10 mouse cellular contexts compared by ENCODE assay signal in the genomic region with DNA sequence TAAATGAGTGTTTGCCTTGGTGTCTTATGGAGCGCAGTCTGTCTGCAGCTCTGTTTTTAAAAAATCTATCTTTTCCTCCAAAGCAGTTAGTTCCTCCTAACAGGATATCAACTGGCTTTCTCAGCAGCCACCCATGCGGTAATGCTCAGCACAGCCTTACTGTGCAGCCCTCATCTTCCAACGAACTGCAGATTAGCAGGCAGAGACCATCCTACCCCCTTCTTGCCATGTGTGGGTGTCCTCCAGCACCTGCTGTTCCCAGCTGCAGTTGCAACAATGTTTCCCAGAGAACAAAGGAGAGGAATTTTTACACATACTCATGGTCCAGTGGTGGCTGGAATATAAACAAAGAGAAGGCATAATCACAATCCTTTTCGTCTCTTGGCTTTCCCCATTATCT.
DNase-seq lines count a peak whose midpoint lies in the region; ATAC-seq and TF ChIP-seq lines count a peak whose summit lies in the region.
"Had no signal": no experiment of that assay in that cellular context is flagged by ENCODE, and none has a peak within 500 bp of the region (broad histone marks: within the 10 kb centered on the region; RNA-seq: fewer than 3 reads in every experiment).

No protein-coding gene starts in this region.

- peak overlapping the region; percentile 68; the same call in 1 of the 2 replicates for H3K27ac ChIP-seq in forebrain, embryonic 10.5 days
- no peak overlapping the region for H3K27ac ChIP-seq in forebrain, embryonic 11.5 days (ENCODE audit: low read depth, low read length)
- peak overlapping the region; percentile 33; the same call in 1 of the 2 replicates for H3K27ac ChIP-seq in CH12.LX (ENCODE audit: insufficient read depth, low read depth)
- peak overlapping the region; percentile 63 for H3K27ac ChIP-seq in hindbrain, postnatal 0 days
- peak overlapping the region; percentile 28; the same call in 1 of the 2 replicates for H3K27ac ChIP-seq in neural tube, embryonic 14.5 days (ENCODE audit: low read depth, low read length)
- H3K27ac ChIP-seq: limb, embryonic 12.5 days had no signal

- H3K36me3 ChIP-seq in forebrain, embryonic 10.5 days (replicated peaks), result 0 out of 2 replicates have a peak, but pooled peaks cover 2% of the 10 kb centered on the region
- H3K36me3 ChIP-seq in forebrain, embryonic 11.5 days (ENCODE audit: control insufficient read depth, insufficient read depth, low read length), result no peaks in the 10 kb centered on the region
- H3K36me3 ChIP-seq in CH12.LX (replicated peaks in 1 of 2; ENCODE audit: control insufficient read depth in 1 of 2, insufficient read depth in 1 of 2, low read length in 1 of 2), result peaks cover 43 to 81% of the 10 kb centered on the region in 2 experiments
- H3K36me3 ChIP-seq in hindbrain, postnatal 0 days (ENCODE audit: insufficient read depth, low read length), result peaks cover 6% of the 10 kb centered on the region; the same call in 1 of the 2 replicates
- H3K36me3 ChIP-seq in neural tube, embryonic 14.5 days (ENCODE audit: control insufficient read depth, insufficient read depth, low read length), result no peaks in the 10 kb centered on the region; the same call in 1 of the 2 replicates

- in situ Hi-C loops in CH12.LX (cut with MboI; ENCODE audit: low pct_ligation_motif_present, low pct_unique_long_range_greater_than_20kb, low sequenced_read_pairs), result no loop called here

- no peak for TF ChIP-seq POLR2A in CH12.LX (IDR thresholded peaks at IDR 0.05; ENCODE audit: low read depth, low read length)

- no peak for TF ChIP-seq CTCF in CH12.LX (conservative IDR thresholded peaks at IDR 0.05 in 1 of 2, IDR thresholded peaks at IDR 0.05 in 1 of 2; ENCODE audit: low read depth in 2 of 2, low read length in 2 of 2)
- no peak for TF ChIP-seq CTCF in hindbrain, postnatal 0 days (IDR thresholded peaks at IDR 0.05; ENCODE audit: low read depth)

- peaks cover 69% of the 10 kb centered on the region for H3K79me2 ChIP-seq in CH12.LX (replicated peaks; ENCODE audit: control insufficient read depth, extremely low read depth, insufficient read depth, poor library complexity, severe bottlenecking)

- TF ChIP-seq RAD21 in CH12.LX (IDR thresholded peaks at IDR 0.05; ENCODE audit: low read depth, low read length), result no peak

- no peak for TF ChIP-seq EP300 in CH12.LX (IDR thresholded peaks at IDR 0.05; ENCODE audit: low read length)

- ATAC-seq in forebrain, embryonic 11.5 days (replicated peaks; ENCODE audit: low FRiP score), result no peak
- ATAC-seq in hindbrain, postnatal 0 days, result no peak; the same call in 1 of the 2 replicates
- ATAC-seq in neural tube, embryonic 14.5 days (ENCODE audit: low read depth), result peak; percentile 44; the same call in 1 of the 2 replicates
- ATAC-seq: inflammation-experienced regulatory T-cells, adult 6 months had no signal

- DNase-seq in forebrain, embryonic 10.5 days (ENCODE audit: extremely low spot score, low spot score), result no peak
- DNase-seq in forebrain, embryonic 11.5 days (ENCODE audit: low spot score), result no peak
- no peak for DNase-seq in CH12.LX (ENCODE audit: extremely low read depth)
- no peak for DNase-seq in hindbrain, postnatal 0 days (ENCODE audit: low spot score)
- DNase-seq in cerebellum, postnatal 4 days (ENCODE audit: low spot score in 2 of 2), result no peak
- DNase-seq in cerebellum, adult 18-20 months, result no peak
- DNase-seq in adrenal gland, adult 18-20 months (ENCODE audit: low spot score in 2 of 2), result no peak

- no peak overlapping the region for H3K4me2 ChIP-seq in forebrain, embryonic 11.5 days (ENCODE audit: low read depth, low read length, severe bottlenecking)
- no peak overlapping the region; the same call in 1 of the 2 replicates for H3K4me2 ChIP-seq in CH12.LX (ENCODE audit: insufficient read depth, low read depth, poor library complexity, severe bottlenecking)
- peak overlapping the region; percentile 69 for H3K4me2 ChIP-seq in hindbrain, postnatal 0 days (ENCODE audit: low read depth, low read length)
- H3K4me2 ChIP-seq in neural tube, embryonic 14.5 days (ENCODE audit: low read depth, low read length), result peak overlapping the region; percentile 34
- H3K4me2 ChIP-seq: limb, embryonic 12.5 days had no signal

- WGBS in forebrain, embryonic 10.5 days, result 31% methylated on average over 4 of the region's 4 CpGs
- WGBS in forebrain, embryonic 11.5 days, result 32% methylated on average over 4 of the region's 4 CpGs
- 32% methylated on average over 4 of the region's 4 CpGs for WGBS in hindbrain, postnatal 0 days
- 33% methylated on average over 4 of the region's 4 CpGs for WGBS in neural tube, embryonic 14.5 days

- H3K4me3 ChIP-seq in forebrain, embryonic 10.5 days, result no peak overlapping the region
- no peak overlapping the region for H3K4me3 ChIP-seq in forebrain, embryonic 11.5 days (ENCODE audit: low read depth, low read length)
- no peak overlapping the region for H3K4me3 ChIP-seq in CH12.LX (replicated peaks in 1 of 3; ENCODE audit: low read depth in 2 of 3, low read length in 2 of 3, poor library complexity in 1 of 3)
- H3K4me3 ChIP-seq in hindbrain, postnatal 0 days (ENCODE audit: low read length), result peak overlapping the region; percentile 17; the same call in 1 of the 2 replicates
- H3K4me3 ChIP-seq in neural tube, embryonic 14.5 days (ENCODE audit: low read depth, low read length), result no peak overlapping the region
- H3K4me3 ChIP-seq: limb, embryonic 12.5 days had no signal

- peaks cover 72% of the 10 kb centered on the region for H3K4me1 ChIP-seq in forebrain, embryonic 10.5 days
- peaks cover 9% of the 10 kb centered on the region for H3K4me1 ChIP-seq in forebrain, embryonic 11.5 days (replicated peaks; ENCODE audit: control insufficient read depth, insufficient read depth, low read length)
- H3K4me1 ChIP-seq in CH12.LX (ENCODE audit: control insufficient read depth in 1 of 2, insufficient read depth in 2 of 2), result peaks cover 22 to 64% of the 10 kb centered on the region in 2 experiments
- peaks cover 23% of the 10 kb centered on the region for H3K4me1 ChIP-seq in hindbrain, postnatal 0 days (ENCODE audit: insufficient read depth, low read length)
- H3K4me1 ChIP-seq in neural tube, embryonic 14.5 days (ENCODE audit: control insufficient read depth, insufficient read depth, low read length), result peaks cover 9% of the 10 kb centered on the region; the same call in 1 of the 2 replicates

- no peaks in the 10 kb centered on the region for H3K9me3 ChIP-seq in forebrain, embryonic 10.5 days
- H3K9me3 ChIP-seq in forebrain, embryonic 11.5 days (ENCODE audit: control insufficient read depth, low read length), result no peaks in the 10 kb centered on the region
- H3K9me3 ChIP-seq in CH12.LX (replicated peaks; ENCODE audit: low read length), result no peaks in the 10 kb centered on the region
- H3K9me3 ChIP-seq in hindbrain, postnatal 0 days (ENCODE audit: low read length), result no peaks in the 10 kb centered on the region
- H3K9me3 ChIP-seq in neural tube, embryonic 14.5 days (ENCODE audit: control insufficient read depth, low read length), result no peaks in the 10 kb centered on the region
- H3K9me3 ChIP-seq: limb, embryonic 12.5 days had no signal

- peaks cover 34% of the 10 kb centered on the region for H3K27me3 ChIP-seq in forebrain, embryonic 10.5 days (ENCODE audit: poor library complexity, severe bottlenecking)
- peaks cover 2% of the 10 kb centered on the region; the same call in 1 of the 2 replicates for H3K27me3 ChIP-seq in forebrain, embryonic 11.5 days (ENCODE audit: control insufficient read depth, insufficient read depth, low read length)
- no peaks in the 10 kb centered on the region for H3K27me3 ChIP-seq in CH12.LX (replicated peaks)
- H3K27me3 ChIP-seq in hindbrain, postnatal 0 days (ENCODE audit: insufficient read depth, low read length), result no peaks in the 10 kb centered on the region
- H3K27me3 ChIP-seq in neural tube, embryonic 14.5 days (ENCODE audit: control insufficient read depth, insufficient read depth, low read length), result no peaks in the 10 kb centered on the region
- H3K27me3 ChIP-seq: limb, embryonic 12.5 days had no signal

- no peak overlapping the region for H3K9ac ChIP-seq in forebrain, embryonic 11.5 days (ENCODE audit: low read length)
- no peak overlapping the region for H3K9ac ChIP-seq in CH12.LX (ENCODE audit: insufficient read depth, low read depth)
- H3K9ac ChIP-seq in hindbrain, postnatal 0 days (replicated peaks; ENCODE audit: low read length), result peak overlapping the region; percentile 7
- no peak overlapping the region; the same call in 1 of the 2 replicates for H3K9ac ChIP-seq in neural tube, embryonic 14.5 days (replicated peaks; ENCODE audit: low read depth, low read length)
- H3K9ac ChIP-seq: limb, embryonic 12.5 days had no signal

- dilution Hi-C loops in CH12.LX (cut with MboI; ENCODE audit: extremely low pct_ligation_motif_present, extremely low pct_unique_long_range_greater_than_20kb, low sequenced_read_pairs), result no loop called here

TF ChIP-seq in CH12.LX, 34 proteins besides CTCF, POLR2A, EP300 and RAD21:
- no peak for TF ChIP-seq NRF1 (IDR thresholded peaks at IDR 0.05; ENCODE audit: low read depth, low read length)

Comparison
In these comparisons a context has a peak if more than half of its experiments do, and no peak if none do; other contexts are left out.
1. H3K4me2 ChIP-seq: peak in hindbrain, postnatal 0 days (single experiment) and neural tube, embryonic 14.5 days (single experiment); none in forebrain, embryonic 11.5 days (single experiment) and CH12.LX (single experiment).